Mouse (Mus musculus): ENCODE results near the gene Tomm7. TPM values are rescaled to one million over a fixed set of nuclear protein-coding genes. Genes with fewer than 3 reads are reported as not detected.
"Not testable (repeated sequence)": the region's sequence is repeated elsewhere in the genome, so short reads cannot be mapped to it uniquely, and the experiment has no call there.

Gene Tomm7
- total RNA-seq, 2 experiments from 2014 or later: 60.4 to 70.0 TPM

DNA sequence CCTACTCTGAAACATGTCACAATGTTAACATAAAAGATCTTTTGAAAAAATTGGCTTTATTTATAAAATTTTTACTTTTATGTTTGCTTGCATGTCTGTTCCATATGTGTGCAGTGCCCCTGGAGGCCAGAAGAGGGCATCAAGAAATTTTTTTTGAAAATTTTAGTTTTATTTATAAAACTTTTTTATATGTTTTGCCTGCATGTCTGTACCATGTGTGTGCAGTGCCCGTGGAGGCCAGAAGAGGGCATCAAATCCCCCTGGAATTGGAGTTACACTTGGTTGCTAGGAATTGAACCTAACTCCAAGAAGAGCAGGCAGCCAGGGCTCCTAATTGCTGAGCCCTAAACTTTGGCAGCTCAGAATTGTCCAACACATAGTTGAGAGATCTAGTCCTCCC, 9.0 kb upstream of the Tomm7 start:
- not testable (repeated sequence) for DNase-seq (ENCODE audit: low spot score)

DNA sequence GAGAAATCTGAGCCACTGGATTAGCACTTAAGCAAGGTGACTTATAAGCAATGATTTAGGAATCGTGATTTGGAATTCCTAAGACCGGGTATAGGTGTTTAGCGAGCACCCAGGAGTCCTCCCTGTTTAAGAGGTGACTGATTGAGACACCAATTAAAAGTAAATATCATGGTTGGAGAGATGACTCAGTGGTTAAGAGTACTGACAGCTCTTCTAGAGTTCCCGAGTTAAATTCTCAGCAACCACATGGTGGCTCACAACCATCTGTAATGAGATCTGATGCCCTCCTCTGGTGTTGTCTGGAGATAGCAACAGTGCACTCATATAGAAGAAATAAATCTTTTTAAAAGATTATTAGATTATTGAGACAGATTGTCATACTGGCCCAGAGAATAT, 7.2 kb upstream of the Tomm7 start:
- not testable (repeated sequence) for DNase-seq (ENCODE audit: low spot score)

DNA sequence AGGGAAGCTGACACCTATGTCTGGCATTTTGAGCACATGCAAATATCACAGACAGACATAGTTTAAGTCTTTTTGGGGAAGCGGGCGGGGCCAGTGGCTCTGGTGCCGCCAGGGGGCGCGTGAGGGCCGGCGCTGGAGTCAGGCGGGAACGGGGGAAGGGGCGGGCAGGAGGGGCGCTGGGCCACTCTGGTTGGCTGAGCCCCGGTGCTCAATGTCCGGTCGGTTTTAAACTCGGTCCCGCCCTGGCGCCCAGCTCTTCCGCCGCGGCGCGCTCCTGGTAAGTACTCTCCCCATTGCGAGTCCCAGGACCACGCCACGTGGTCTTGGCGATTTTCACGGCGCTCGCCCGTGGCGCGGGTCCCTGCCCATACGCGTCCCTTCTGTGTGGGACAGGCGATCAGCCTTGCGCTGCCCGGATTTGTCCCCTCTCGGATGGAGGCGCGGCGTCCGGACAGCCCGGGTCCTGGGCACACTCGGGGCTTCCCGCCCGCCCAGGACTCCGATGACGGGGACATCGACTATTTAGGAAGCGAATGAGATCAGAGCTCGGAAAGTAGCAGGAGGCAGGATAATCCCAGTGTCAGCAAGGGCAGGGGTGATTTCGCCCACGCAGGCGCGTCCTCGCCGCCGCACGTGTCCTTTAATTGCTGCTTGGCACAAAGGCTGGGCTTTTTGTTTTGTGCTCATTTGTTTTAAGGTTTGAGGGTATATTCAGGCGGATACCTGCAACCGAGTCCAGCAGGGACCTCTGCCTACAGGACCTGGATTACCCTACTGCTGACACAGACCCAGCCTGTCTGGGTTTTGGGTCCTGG, 6.6 kb upstream of the Tomm7 start:
- peak; percentile 90 for DNase-seq (ENCODE audit: low spot score)

DNA sequence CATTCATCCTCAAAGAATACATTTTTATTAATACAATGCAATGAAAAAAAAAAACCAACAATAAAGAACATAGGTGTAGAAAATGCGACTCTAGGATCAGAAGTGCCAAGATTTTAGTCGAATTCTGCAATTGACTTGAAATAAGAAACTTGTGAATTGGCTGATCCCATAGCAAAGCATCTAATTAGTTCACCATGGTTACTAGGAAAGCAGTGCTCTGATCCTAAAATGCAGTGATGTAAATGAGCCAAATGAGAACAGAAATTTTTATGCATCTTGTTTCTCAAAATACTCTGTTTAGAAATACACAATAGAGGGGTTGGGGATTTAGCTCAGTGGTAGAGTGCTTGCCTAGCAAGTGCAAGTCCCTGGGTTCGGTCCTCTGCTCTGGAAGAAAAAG, 1.2 kb upstream of the Tomm7 start:
- DNase-seq (ENCODE audit: low spot score): no peak

DNA sequence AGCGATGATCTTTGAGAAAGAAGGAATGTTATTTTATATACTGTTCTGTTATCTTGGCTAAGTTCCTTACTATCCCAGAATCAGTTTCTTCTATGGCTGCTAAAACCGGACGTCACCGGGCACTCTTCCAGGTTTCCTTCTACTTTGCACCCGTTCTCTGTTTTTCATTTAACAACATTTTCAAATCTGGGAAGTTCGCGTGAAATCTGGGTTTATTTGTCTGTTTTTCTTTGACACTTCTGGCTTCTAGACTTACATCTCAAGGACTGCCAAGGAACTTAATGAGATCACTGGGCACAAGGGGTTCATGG, 525 bp upstream of the Tomm7 start:
- DNase-seq (ENCODE audit: low spot score): peak; percentile 30

DNA sequence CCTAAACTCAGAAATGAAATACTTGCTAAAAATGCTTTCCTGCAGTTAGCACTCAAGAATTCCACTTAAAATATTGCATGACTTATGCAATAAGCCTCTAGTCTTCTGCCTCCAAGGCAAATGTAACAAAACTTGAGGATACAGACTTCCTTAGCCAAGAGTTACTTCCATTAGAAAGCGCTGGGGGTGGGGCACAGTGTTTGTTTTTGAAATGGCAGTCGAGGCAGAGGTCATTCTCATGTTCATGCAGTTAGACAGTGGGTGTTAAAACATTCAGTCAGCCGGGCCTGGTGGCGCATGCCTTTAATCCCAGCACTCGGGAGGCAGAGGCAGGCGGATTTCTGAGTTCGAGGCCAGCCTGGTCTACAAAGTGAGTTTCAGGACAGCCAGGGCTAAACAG, 5.8 kb downstream of the Tomm7 start:
- DNase-seq (ENCODE audit: low spot score): no peak

DNA sequence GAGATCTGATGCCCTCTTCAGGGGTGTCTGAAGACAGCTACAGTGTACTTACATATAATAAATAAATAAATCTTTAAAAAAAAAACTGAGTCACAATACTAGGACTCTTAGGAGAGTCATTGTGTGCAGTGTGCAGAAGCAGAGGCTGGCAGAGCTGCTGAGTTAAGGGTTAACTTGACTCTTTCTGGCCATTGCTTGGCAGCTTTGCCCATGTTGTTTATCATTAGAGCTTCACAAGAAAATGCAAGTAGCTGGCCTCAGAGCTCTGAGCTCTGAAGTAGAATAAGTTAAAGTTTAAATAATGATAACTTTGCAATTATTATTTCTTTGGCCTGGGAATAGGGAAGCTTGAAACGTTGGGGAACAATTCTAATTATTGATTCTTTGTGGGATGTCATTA, 8.3 kb downstream of the Tomm7 start:
- not testable (repeated sequence) for DNase-seq (ENCODE audit: low spot score)

DNA sequence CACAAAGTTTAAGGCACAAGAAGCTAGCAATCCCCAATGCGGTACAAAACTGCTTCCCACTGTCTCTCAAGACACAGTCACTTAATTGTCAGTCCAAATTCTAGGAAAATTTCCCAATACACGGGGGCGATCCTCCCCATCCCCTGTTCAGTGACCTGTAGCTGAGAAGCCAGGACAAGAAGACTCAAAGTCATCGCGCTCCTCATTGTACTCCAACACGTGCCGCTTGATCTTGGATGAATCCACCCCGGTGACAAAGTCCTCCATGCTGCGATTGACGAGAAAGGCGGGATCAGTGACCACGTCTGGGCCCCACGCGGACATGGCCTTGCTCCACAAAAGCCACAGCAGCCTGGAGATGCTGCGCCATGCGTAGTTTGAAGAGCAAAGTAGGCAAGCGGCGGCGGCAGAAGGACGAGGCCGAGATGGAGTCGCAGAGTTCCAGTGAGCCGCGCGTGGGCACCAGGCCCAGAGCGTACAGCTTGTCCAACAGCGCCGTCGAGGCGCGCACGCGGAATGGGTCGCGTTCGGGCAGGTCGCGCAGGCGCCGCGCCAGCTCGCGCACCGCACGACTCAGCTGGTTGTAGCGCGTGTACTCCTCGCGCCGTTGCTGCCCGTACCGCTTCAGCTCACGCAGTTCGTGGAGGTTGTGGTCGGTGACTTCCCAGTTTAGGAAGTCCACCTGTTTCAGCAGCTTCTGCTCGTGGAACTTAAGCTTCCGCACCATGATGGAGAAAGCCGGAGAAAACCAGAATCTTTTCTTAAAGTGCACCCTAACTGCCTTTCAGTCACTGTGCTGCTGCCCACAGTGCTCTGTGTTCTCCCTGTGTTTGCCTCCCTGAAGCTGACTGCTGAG, 12.8 kb downstream of the Tomm7 start:
- no peak for DNase-seq (ENCODE audit: low spot score)

DNA sequence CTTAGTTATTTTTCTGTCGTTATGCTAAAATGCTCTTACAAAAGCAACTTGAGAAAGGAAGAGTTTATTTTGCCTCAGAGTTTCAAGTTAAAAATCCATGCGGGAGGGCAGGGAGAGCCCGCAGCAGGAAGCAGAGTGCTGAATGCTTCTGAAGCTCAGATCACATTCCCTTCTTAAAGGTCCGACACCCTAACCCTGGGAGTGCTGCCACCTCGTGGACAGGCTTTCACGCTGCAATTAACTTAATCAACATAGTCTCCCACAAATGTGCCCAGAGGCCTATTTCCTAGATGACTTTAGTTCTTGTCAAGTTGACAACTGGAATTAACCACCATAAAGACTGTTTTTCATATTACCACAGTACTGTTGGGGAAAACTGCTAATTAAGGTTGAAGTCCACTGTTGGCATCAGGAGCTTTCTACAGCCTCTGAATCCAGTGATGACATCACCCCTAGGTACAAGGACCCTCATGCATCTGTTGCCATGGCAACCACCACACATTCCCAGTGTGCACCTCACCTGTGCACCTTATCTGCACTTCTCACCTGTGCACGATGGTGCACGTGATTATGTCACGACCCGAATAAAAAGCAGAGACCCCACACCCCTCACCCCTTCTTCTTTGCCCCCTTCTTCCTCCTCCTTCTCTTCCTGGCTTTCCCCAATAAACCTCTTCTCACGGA, 17.5 kb downstream of the Tomm7 start:
- peak; percentile 63 for DNase-seq (ENCODE audit: low spot score)

DNA sequence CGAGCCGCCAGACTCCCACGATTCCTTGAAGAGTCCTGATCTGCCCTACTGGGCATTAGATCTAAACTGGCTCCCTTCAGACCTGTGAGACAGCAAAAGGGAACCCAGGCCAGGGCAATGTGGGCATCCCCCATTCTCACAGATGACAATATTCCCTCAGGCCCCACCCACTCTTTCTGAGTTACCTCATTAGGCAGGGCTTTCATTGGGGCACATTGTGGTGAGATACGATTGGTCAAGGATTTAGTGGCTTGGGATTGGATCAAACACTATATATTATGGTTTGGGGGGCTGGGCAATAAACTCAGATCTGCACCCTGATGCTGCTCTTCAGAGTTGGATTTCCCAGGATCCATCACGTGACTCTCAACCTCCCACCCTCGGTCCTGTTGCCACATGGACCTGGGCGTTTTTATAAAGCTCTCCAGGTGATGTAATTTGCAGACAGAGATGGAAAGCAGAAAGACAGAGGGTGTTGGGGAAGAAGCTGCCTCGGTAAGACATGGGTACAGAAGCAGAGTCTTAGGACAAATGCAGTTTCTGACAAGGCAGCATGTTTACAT, 19.7 kb downstream of the Tomm7 start:
- DNase-seq (ENCODE audit: low spot score): no peak

DNA sequence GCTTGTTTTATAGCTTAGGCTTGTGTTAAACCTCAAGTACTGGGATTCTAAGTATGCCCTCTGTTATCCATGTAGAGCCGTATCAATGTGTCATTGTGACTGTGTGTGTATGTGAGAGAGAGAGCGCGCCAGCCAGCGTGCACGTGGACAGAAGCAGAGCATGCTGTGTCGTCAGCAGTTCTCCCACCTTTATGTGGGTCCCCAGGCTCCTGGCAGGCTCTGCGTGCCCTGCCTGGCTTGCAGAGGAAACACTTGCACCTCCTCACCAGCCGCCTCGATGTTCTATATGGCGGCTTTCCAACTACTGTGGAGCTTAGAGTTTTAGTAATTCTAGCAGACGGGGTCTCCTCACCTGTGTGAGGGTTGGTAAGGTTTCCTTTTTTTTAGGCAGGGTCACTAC, 21.7 kb downstream of the Tomm7 start:
- no peak for DNase-seq (ENCODE audit: low spot score)

DNA sequence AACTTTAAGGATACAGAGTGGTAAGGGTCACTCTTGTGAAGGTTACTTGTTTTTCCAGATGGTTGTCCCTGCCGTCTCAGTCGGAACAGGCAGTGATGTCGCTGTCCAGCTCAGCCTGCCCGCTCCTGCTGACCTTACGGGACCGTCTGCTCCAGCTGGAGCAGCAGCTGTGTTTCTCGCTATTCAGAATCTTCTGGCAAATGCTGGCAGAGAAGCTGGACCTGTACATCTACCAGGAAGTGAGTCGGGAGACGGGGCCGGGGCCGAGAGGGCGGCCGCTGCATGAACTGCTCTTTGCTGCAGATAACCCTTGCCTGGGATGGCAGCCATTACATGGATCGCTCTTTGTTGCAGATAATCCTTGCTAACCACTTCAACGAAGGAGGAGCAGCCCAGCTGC, 27.3 kb downstream of the Tomm7 start:
- DNase-seq (ENCODE audit: low spot score): no peak

DNA sequence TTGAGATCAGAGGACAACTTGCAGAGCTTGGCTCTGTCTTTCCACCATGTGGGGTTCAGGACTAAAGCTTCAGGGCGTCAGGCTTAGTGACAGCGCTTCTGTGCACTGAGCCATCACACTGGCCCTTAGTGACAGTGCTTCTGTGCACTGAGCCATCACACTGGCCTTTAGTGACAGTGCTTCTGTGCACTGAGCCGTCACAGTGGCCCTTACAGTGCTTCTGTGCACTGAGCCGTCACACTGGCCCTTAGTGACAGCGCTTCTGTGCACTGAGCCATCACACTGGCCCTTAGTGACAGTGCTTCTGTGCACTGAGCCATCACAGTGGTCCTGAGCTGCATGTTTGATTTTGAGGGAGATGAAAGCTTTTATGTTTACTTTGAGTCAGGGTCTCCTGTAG, 29.1 kb downstream of the Tomm7 start:
- DNase-seq (ENCODE audit: low spot score): no peak

DNA sequence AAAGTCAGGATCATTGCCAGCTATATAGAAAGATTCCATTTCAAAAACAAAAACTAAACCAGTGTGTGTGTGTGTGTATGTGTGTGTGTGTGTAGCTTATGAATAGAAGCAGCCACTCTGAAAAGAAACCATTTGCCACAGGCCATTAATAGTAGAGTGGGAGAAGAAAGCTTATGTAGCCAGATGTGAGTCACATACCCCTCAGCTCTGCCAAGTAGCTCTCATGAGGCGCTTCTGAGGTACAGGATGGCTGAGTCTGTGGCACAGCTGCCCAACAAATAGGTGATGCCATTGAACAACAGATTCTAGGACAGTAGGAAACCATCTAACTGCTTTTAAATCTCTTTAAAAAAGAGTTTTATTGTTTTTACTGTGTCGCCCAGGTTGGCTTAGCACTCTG, 51.2 kb downstream of the Tomm7 start:
- no peak for DNase-seq (ENCODE audit: low spot score)

DNA sequence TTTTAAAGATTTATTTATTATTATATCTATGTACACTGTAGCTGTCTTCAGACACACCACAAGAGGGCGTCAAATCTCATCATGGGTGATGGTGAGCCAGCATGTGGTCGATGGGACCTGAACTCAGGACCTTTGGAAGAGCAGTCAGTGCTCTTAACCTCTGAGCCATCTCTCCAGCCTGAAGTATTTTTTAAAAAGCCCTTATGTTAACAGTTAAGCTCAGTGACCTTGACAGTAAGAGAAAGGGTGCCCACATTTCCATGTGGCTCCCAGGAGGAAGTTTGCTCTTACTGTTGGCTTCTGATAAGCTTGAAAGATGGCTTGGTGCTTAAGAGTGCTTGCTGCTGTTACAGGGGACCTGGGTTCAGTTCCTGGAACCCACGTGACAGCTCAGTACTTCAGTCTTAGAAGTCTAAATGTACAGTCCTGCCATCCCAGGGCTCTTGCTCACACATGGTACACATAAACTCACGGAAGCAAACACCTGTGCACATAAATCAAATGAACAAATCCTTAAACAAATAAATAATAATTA, 54.8 kb downstream of the Tomm7 start:
- no peak for DNase-seq (ENCODE audit: low spot score)

Other genes starting within 250 kb of the Tomm7 start
- gene Srpk2, start 159.5 kb downstream of the Tomm7 start, total RNA-seq (2021): 10 to 100 TPM; 23.8 to 27.4 TPM
- 10 to 100 TPM; 11.3 to 12.5 TPM for gene Pus7, start 60.5 kb downstream of the Tomm7 start, total RNA-seq (2021)
- gene Rint1, start 56.5 kb downstream of the Tomm7 start, total RNA-seq (2021): 1 to 10 TPM; 6.9 to 8.9 TPM
- gene Fam126a, start 186.5 kb upstream of the Tomm7 start, total RNA-seq (2021): 1 to 10 TPM; 5.2 to 6.1 TPM